Mouse (Mus musculus) cortical plate, adult 2 months (tissue): ENCODE results near the gene Arhgef10l.

ENCODE experiments used
- CTCF ChIP-seq: fragments of 200-500 bp; IDR thresholded peaks from 2 replicates; pipeline ENCODE4 v1.5.1; 2011; ENCODE audit warnings: mild to moderate bottlenecking, control low read depth, low read length; ENCODE audit not compliant: insufficient read depth; ENCODE audit errors: extremely low read depth
- POLR2A ChIP-seq: fragments of 200-500 bp; IDR thresholded peaks from 2 replicates; pipeline ENCODE4 v1.6.1; 2011; ENCODE audit warnings: mild to moderate bottlenecking, low read length, control low read depth; ENCODE audit not compliant: insufficient read depth; ENCODE audit errors: extremely low read depth

DNA sequence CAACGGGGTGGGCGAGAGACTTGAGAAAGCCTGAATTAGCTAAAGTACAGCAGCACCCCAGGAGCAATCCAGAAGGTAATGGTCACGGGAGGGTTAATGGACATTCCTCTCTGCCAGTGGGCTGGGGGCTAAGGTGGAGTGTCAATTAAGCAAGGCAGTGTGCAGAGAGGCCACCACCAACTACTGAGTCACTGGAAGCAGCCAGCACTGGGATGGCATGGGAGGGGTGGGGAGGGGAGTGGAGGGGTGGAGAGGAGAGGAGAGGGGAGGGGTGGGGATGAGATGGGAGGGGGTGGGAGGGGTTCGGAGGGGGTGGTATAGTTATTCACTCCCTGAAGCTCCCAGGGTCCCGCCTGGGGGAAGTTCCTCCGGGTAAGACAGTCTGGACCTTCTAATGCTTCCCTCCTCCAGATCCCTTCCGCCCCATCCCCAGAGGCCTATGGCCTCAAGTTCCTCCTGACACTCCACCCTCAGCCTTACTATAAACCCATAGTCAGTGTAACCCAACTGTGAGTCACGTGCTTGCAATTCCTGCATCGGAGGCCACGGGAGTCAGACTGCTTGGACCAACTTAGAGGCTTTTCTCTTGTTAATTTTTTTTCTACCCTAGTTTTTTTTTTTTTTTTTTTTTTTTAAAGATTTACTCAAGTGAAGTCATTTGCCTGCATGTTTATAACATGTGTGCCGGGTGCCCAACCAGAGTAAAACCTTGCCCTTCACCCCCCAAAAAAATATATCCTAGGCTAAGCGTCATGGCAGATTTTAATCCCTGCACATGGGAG is 22.4 kb upstream of the Arhgef10l start:
- TF ChIP-seq CTCF (no peak), POLR2A (no peak)
